Mouse (Mus musculus) left cerebral cortex, postnatal 4 days (tissue): ENCODE measurements around the gene Vmn1r237. TPM values are rescaled to one million over a fixed set of nuclear protein-coding genes. Genes with fewer than 3 reads are reported as not detected.
A peak's percentile ranks its signal among the peaks of the same experiment; 100 is the strongest.

Experiments used
- DNase-seq: peaks from one replicate; pipeline ENCODE4 v3.0.0-alpha.2; 2022
- intact Hi-C: fragments of 180-260 bp; cut with DNase I; formaldehyde crosslinking; loops from one replicate; pipeline ENCODE4 v1.15.1; 2025
- microRNA-seq: library from miRNA; unstranded; fragments of <30 nt; microRNA quantifications from one replicate; pipeline ENCODE4 v1.2.0, GENCODE M21; 2022
- total RNA-seq, 2 experiments: library from RNA; stranded (reverse); gene quantifications; 2 replicates each; pipeline ENCODE4 v1.2.3; 2021

The Vmn1r237 gene
- not detected for total RNA-seq

DNA sequence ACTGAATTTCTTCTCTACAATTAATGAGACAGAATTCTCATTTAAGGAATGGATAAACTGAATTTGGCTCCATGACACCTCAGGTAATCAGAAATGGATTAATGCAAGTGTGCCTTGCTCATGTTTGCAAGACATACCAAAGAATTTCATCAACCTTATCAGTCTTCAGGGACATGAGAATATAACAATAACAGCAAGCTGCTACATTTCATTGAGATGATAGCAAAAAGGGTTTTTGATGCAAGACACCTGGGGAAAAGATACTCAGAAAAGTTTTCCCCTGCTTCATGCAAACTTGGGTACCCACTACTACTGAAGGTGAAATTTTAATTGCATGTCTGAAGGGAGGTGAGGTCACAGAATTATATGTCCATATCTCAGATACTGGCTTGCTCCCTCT is at the start of gene Vmn1r237:
Gene Vmn1r237 (plus strand): TSS at position 301 of the 400 bp plus-strand sequence.
- intact Hi-C loops: no loop called here
- DNase-seq: no peak

DNA sequence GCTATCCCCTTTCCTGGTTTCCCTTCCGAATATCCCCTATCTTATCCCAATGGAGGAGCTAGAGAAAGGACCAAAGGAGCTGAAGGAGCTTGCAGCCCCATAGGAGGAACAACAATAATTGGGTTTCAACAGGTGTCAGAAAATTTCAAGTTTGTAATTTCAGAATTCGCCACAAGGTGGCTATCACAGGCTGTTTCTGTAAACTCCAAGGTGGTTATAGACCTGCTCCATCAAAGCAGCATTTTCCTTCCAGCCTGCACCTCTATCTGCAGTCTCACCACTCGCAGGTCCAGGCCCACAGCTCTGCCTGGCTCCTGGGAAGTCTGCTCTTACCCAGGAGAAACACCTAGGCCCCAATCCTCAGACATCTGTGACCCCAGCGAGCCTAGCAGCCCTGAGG is 39.6 kb upstream of the Vmn1r237 start:
- intact Hi-C loops: loop anchor here (5.0 kb wide), 1 partner anchor 245 kb away; no protein-coding TSS in a partner anchor
- peak; percentile 3 for DNase-seq

DNA sequence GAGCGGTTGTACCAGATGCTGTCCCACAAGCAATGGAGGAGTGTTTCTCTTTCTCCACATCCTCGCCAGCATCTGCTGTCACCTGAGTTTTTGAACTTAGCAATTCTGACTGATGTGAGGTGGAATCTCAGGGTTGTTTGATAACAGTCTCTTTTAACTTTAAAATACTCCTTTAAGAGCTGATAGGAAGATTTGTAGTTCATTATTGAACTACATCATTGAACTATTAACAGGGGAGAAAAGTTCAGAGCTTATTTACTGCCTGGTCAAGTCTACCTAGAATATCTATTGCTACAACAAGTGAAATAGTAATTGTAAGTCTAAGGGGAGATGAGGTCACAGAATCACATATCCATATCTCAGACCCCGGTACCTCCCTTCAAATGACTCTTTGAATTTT is 29.0 kb upstream of the Vmn1r237 start, which contains the start of gene Vmn1r236:
Gene Vmn1r236 (plus strand): TSS at position 301 of the 400 bp plus-strand sequence.
- intact Hi-C loops: no loop called here
- DNase-seq: no peak

DNA sequence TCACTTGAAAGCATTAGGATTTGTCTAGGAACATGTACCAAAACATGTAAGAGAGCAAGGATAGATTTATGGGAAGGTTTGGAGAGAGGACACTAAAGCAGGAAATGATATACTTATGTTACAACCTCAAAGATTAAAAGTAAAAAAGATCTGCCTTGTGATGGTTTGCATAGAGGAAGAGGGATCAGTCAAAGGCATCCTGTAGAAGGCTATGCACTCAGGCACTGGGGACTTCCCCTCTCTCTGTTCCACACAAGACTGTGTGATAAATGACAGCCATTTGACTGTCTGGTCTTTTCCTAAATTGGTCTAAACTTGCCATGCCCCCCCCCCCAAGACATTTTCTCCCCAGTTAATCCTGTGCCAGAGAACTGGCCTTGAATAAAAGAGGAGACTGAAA is 27.3 kb upstream of the Vmn1r237 start:
- intact Hi-C loops: no loop called here

DNA sequence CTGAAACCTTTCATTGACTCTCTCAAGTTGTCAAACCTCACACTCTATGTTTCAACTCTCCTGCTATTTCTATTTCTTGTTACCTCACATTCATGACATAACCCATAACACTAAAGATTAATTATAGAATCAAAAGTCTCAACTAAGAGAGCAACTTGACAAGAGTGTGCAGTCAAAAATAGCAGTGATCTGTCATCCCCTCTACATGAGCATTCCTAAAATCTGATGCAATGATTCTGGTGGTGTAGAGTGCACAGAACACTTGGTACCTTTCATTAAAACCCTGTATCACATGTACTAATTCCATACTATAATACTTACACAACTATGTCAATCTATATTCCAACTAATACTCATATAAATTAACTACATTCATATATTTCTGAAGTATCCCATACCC is 22.0 kb upstream of the Vmn1r237 start:
- intact Hi-C loops: no loop called here
- no peak for DNase-seq

More for the DNA sequence above, 27.3 kb upstream of the Vmn1r237 start:
- no peak for DNase-seq

Small RNA genes lying within 50 kb of the gene (microRNA-seq; reads per million reads assigned to microRNA genes)
- not detected for gene Gm26384

Other genes with a start within 250 kb of the Vmn1r237 start
- gene Vmn1r234, start 85.8 kb upstream of the Vmn1r237 start, total RNA-seq: not detected
- gene Vmn1r235, start 55.5 kb upstream of the Vmn1r237 start, total RNA-seq: not detected
- not detected for gene Vmn1r236, start 28.9 kb upstream of the Vmn1r237 start, total RNA-seq
- gene Zfp677, start 71.9 kb downstream of the Vmn1r237 start, total RNA-seq: 1 to 10 TPM; 3.3 to 3.5 TPM
- gene Zfp54, start 111.4 kb downstream of the Vmn1r237 start, total RNA-seq: 1 to 10 TPM; 2.7 to 3.6 TPM
- gene Zfp51, start 138.5 kb downstream of the Vmn1r237 start, total RNA-seq: 1 to 10 TPM; 4.8 to 4.9 TPM
- 1 to 10 TPM; 7.3 to 8.0 TPM for gene Zfp53, start 177.1 kb downstream of the Vmn1r237 start, total RNA-seq
- gene Zfp52, start 223.7 kb downstream of the Vmn1r237 start, total RNA-seq: 10 to 100 TPM in 1 of 2 experiments, 1 to 10 TPM in 1; 9.5 to 10.2 TPM